Mouse (Mus musculus) testis, adult 2 months (tissue): ENCODE measurements at regions not wholly inside any gene's neighbourhood (a gene's known extent, or its start where the extent isn't known, plus 50 kb on each side); places are given as distances from the start of the nearest gene placed in this dataset.

Experiments used
- H3K27ac ChIP-seq: fragments of 200-500 bp; 2 replicates; pipeline ENCODE4 v1.5.1; 2012; ENCODE audit warnings: low read depth, low read length; ENCODE audit not compliant: control insufficient read depth, insufficient read depth
- H3K27me3 ChIP-seq: fragments of 200-500 bp; 2 replicates; pipeline ENCODE4 v1.6.1; 2012; ENCODE audit warnings: mild to moderate bottlenecking, low read length, moderate library complexity; ENCODE audit not compliant: control insufficient read depth, insufficient read depth
- H3K36me3 ChIP-seq: fragments of 200-500 bp; 2 replicates; pipeline ENCODE4 v1.6.1; 2012; ENCODE audit warnings: mild to moderate bottlenecking, low read length; ENCODE audit not compliant: control insufficient read depth, insufficient read depth
- H3K4me1 ChIP-seq: fragments of 200-500 bp; 2 replicates; pipeline ENCODE4 v1.6.1; 2012; ENCODE audit warnings: low read length; ENCODE audit not compliant: control insufficient read depth, insufficient read depth
- H3K4me3 ChIP-seq: fragments of 200-500 bp; 2 replicates; pipeline ENCODE4 v1.5.1; 2012; ENCODE audit warnings: low read depth, mild to moderate bottlenecking, low read length, moderate library complexity, mixed read lengths; ENCODE audit not compliant: control insufficient read depth
- CTCF ChIP-seq: fragments of 200-500 bp; IDR thresholded peaks from 2 replicates; pipeline ENCODE4 v1.5.1; 2012; ENCODE audit warnings: low read depth, mild to moderate bottlenecking, inconsistent platforms, low read length, moderate library complexity; ENCODE audit not compliant: control insufficient read depth, insufficient read depth, insufficient replicate concordance
- POLR2A ChIP-seq: fragments of 200-500 bp; IDR thresholded peaks from 2 replicates; pipeline ENCODE4 v1.6.1; 2012; ENCODE audit warnings: low read depth, mild to moderate bottlenecking, inconsistent platforms, low read length, moderate library complexity; ENCODE audit not compliant: control insufficient read depth

DNA sequence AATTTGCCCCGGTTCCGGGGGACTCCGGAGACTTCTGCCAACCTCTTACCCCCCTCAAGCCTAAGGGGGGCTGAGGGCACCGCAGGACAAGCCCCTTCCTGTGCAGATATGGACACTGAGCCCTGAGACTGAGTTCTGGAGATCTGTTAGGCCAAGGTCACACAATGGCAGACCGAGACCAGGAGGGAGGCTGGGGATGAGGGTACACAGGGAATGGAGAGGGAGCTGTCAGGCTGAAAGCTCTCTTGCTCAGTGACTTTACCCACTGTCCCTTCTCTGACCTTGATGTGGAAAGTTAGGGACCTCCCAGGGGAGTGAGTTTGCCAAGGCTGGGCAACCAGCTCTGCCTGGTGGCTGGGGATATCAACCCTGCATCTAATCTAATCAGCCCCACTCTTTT lies 82.7 kb downstream of the Cstad start:
- H3K27me3 ChIP-seq, result no peaks in the 10 kb centered on the region
- no peak for TF ChIP-seq POLR2A
- TF ChIP-seq CTCF, result no peak
- H3K27ac ChIP-seq, result peak overlapping the region; percentile 16

DNA sequence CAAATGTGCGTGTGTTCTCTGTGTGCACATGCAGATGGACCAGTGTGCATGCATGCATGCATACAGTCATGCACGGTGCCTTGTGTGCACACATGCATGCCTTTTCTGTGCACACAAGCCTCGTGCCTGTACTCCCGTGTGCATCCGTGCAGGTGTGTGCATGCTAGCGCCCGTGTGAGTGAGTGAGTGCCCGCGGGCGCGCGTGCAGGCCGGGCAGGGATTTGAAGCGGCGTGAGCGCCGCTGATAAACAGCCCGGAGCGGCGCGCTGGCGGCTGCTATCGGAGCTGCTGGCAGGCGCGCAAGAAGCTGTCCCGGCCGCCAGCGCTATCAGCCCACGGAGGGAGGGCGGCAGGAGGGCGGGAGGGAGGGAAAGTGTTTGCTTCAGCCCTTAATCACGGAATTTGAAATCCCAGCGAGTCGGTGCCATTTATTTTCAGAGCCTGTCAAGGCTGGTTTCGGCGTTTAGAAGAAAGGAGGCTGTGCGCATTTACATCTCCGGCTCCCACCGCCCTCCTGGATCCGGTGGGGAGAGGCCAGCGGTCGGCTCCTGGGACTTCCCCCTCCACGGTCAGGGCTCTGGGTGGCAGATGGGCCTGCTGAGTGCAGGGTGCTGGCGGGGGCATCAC lies 82.1 kb downstream of the Cstad start:
- no peaks in the 10 kb centered on the region for H3K36me3 ChIP-seq
- TF ChIP-seq POLR2A (no peak), CTCF (peak; percentile 20; the same call in 1 of the 2 replicates)
- peaks cover 11% of the 10 kb centered on the region for H3K4me1 ChIP-seq
- H3K27me3 ChIP-seq, result no peaks in the 10 kb centered on the region
- H3K27ac ChIP-seq, result peak overlapping the region; percentile 0
- H3K4me3 ChIP-seq, result no peak overlapping the region; the same call in 1 of the 2 replicates

More for the DNA sequence above, 82.7 kb downstream of the Cstad start:
- no peak overlapping the region; the same call in 1 of the 2 replicates for H3K4me3 ChIP-seq
- H3K36me3 ChIP-seq, result no peaks in the 10 kb centered on the region
- peaks cover 11% of the 10 kb centered on the region for H3K4me1 ChIP-seq

DNA sequence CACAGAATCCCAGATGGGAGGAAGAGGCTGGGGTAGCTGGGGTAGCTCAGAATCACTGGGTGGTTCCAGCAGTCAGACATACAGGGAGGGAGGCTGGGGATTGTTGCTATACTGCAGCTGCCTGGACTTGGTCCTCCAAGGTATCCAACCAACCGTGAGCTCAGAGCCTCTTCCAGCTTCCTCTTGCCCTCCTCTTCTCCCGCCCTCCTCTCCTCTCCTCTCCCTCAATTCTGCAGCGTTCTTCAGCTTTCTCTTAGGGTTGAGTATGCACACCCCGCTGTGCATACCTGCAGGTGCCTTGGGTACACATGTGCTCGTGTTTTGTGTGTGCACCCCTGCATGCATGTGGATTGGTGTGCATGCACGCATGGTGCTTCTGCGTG lies 81.6 kb downstream of the Cstad start:
- Histone ChIP-seq H3K27ac (no peak overlapping the region), H3K4me1 (peaks cover 11% of the 10 kb centered on the region), H3K27me3 (no peaks in the 10 kb centered on the region), H3K36me3 (no peaks in the 10 kb centered on the region), H3K4me3 (no peak overlapping the region)
- TF ChIP-seq POLR2A (no peak), CTCF (no peak)

DNA sequence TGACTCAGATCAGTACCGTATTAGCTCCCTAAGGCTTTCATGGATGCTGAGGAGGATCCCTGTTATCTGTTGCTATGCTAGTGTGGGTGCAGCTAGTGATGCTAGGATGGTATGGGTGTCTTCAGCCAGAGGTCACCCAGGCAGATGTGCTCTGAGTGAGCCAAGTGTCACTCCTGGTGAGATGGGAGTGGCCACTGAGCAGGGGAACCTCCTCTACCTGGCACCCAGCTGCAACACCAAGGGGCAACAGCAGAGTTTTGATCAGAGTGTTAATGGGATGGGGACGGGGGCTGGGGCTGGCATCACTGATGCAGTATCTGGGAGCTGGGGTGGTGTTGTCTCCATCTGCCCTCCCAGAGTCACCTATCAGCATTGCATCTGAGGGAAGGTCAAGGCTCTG lies 81.0 kb downstream of the Cstad start:
- Histone ChIP-seq H3K36me3 (no peaks in the 10 kb centered on the region), H3K27ac (no peak overlapping the region), H3K27me3 (no peaks in the 10 kb centered on the region), H3K4me3 (no peak overlapping the region), H3K4me1 (peaks cover 11% of the 10 kb centered on the region)
- TF ChIP-seq POLR2A (no peak), CTCF (no peak; the same call in 1 of the 2 replicates)

DNA sequence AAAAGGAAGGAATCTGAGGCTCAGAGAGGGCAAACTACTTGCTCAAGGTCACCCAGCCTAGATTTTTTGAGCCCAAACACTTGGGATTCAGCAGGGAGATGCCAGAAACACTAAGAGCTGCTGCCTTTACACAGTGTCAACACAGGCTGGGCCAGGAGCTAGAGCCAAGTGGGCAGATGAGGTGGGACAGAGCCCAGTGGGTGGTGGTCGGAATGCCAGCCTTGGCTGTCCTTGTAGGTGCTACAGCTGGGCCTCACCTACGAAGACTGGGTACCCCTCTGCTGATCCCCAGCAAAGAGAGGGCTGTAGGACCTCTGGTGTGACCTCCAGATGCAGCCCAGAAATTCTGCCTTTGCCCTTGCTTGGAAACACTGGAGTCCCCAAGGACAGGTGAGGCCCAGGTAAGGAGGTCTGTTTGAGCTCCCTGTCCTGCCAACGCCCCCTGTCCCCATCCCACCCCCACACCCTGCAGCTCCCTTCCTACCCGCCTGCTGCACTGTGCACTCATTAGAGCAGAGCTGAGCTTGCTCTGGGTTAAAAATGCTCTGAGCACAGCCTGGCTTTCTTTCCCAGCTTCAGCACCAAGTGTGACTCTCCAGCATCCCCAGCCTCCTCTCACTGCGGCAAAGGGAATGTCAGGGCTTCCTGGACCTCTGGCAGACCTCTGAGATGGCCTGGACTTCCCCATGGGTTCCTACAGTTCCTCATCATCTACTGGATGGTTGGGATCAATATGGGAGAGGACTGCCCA lies 76.2 kb downstream of the Cstad start:
- H3K4me3 ChIP-seq, result no peak overlapping the region
- no peaks in the 10 kb centered on the region for H3K36me3 ChIP-seq
- H3K27ac ChIP-seq, result peak overlapping the region; percentile 23; the same call in 1 of the 2 replicates
- H3K27me3 ChIP-seq, result no peaks in the 10 kb centered on the region
- no peak for TF ChIP-seq POLR2A
- TF ChIP-seq CTCF, result no peak
- peaks cover 6% of the 10 kb centered on the region for H3K4me1 ChIP-seq

DNA sequence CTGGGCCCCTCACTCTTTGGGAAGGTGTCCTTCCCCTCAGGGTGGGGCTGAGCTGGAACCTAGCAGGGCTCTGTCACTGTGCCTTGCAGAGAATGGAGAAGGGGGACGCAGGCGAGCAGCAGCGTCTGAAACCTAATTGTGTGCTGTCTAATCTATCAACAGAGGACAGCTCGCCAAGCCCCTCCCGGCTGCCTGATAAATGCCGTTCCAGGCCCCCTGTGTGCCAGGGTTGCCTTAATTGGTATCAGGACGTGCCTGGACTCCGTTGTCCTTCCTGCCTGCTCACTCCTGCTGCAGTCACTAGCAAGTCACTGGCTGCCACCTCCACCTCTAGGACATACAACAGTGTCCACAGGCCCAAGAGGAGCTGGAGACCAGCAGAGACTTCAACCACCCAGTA lies 72.6 kb downstream of the Cstad start:
- no peak overlapping the region for H3K4me3 ChIP-seq
- no peaks in the 10 kb centered on the region for H3K36me3 ChIP-seq
- H3K27me3 ChIP-seq, result no peaks in the 10 kb centered on the region
- no peak for TF ChIP-seq CTCF
- no peak for TF ChIP-seq POLR2A
- no peak overlapping the region for H3K27ac ChIP-seq
- peaks cover 4% of the 10 kb centered on the region for H3K4me1 ChIP-seq

DNA sequence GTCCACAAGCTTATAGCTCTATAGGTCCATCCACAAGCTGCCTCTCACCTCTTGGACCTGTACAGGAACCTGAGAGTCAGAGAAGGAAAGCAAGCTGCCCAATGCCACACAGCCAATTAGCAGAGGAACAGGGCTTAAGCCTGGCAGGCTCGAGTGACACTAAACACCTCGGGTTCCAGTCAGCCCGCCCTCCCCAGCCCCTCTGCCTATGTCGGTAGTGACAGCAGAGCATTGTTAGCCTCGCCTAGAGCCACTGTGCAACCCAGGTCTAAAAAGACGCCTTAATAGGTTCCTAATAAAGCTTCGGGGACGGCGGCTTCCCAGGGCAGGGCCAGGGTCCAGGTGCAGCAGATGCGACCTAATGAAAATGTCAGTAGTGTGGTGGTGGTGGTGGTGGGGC lies 66.3 kb downstream of the Cstad start:
- Histone ChIP-seq H3K27me3 (no peaks in the 10 kb centered on the region), H3K4me3 (no peak overlapping the region), H3K27ac (no peak overlapping the region), H3K36me3 (no peaks in the 10 kb centered on the region), H3K4me1 (peaks cover 31% of the 10 kb centered on the region)
- TF ChIP-seq CTCF, result no peak
- no peak for TF ChIP-seq POLR2A
